Mouse (Mus musculus): ENCODE data around the gene Gab3. TPM values are rescaled to one million over a fixed set of nuclear protein-coding genes. Genes with fewer than 3 reads are reported as not detected.
"Not testable (repeated sequence)": the region's sequence is repeated elsewhere in the genome, so short reads cannot be mapped to it uniquely, and the experiment has no call there.

Gene Gab3
- polyA plus RNA-seq, 1 experiment: 0.72 TPM

DNA sequence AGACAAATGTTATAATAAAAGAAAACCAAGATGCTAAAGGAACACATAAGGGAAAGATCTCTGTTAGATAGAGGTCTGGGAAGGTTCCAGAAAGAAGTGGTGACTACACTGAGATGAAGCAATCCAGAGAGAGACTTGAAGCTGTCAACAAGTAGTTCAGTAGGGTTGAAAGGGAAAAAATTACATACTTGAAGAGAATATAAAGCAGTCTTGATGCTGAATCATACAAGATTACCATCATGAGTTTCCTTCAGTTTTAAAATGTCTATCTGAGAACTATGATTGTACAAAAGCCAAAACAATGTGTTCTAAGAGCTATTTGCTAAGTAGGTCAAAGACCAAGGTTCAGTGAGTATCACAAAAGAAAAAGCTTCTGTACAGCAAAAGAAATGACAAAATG lies 48.6 kb downstream of the Gab3 start:
- H3K4me3 ChIP-seq (ENCODE audit: insufficient read depth, low read length): no peak overlapping the region
- H3K27ac ChIP-seq (ENCODE audit: insufficient read depth, low read length): no peak overlapping the region
- no peaks in the 10 kb centered on the region for H3K4me1 ChIP-seq (ENCODE audit: control insufficient read depth, insufficient read depth, low read length)
- no peak for TF ChIP-seq CTCF (IDR thresholded peaks at IDR 0.05; ENCODE audit: borderline replicate concordance, insufficient read depth, low read length)
- TF ChIP-seq POLR2A (IDR thresholded peaks at IDR 0.05; ENCODE audit: low read depth, low read length): no peak

GRCm38 (mm10) chrX:75035162-75035561 lies 50.1 kb downstream of the Gab3 start:
- H3K27ac ChIP-seq (ENCODE audit: insufficient read depth, low read length): no peak overlapping the region
- TF ChIP-seq POLR2A (IDR thresholded peaks at IDR 0.05; ENCODE audit: low read depth, low read length) (no peak), CTCF (IDR thresholded peaks at IDR 0.05; ENCODE audit: borderline replicate concordance, insufficient read depth, low read length) (no peak)

DNA sequence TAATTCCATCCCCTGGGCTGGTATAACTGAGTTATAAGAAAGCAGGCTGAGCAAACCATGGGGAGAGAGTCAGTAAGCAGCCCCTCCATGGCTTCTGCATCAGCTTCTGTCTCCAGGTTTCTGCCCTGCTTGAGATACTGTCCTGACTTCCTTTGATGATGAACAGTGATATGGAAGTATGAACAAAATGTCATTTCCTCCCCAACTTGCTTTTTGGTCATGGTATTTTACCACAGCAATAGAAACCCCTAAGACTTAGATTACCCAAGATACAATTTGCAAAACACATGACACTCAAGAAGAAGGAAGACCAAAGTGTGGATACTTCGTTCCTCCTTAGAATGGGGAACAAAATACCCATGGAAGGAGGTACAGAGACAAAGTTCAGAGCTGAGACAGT lies 51.2 kb downstream of the Gab3 start:
- not testable (repeated sequence) for H3K27ac ChIP-seq (ENCODE audit: insufficient read depth, low read length); H3K4me3 ChIP-seq (ENCODE audit: insufficient read depth, low read length); H3K4me1 ChIP-seq (ENCODE audit: control insufficient read depth, insufficient read depth, low read length)

More at GRCm38 (mm10) chrX:75035162-75035561, 50.1 kb downstream of the Gab3 start:
- Histone ChIP-seq H3K4me1 (ENCODE audit: control insufficient read depth, insufficient read depth, low read length) (no peaks in the 10 kb centered on the region), H3K4me3 (ENCODE audit: insufficient read depth, low read length) (no peak overlapping the region)

DNA sequence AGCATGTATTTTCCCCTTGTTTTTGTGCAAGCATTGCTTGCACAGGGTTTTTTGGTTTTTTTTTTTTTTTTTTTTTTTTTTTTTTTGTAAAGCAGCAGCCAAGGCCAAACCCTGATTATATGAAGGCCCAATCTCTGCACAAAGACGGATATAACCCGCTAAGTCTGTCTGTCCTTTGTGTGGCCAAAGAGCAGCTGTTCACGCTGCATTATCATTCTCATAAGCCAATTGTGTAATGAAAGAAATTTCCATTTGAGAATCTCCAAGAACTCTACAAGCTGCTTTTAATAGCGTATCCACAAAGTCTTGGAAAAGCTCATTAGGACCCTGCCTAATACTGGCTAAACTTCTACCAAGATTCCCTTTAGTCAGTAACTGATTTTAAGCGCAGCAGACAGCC lies 101.5 kb downstream of the Gab3 start:
- no peak overlapping the region for H3K27ac ChIP-seq (ENCODE audit: insufficient read depth, low read length)
- H3K4me1 ChIP-seq (ENCODE audit: control insufficient read depth, insufficient read depth, low read length): no peaks in the 10 kb centered on the region
- no peak overlapping the region for H3K4me3 ChIP-seq (ENCODE audit: insufficient read depth, low read length)
- TF ChIP-seq CTCF (IDR thresholded peaks at IDR 0.05; ENCODE audit: borderline replicate concordance, insufficient read depth, low read length) (no peak), POLR2A (IDR thresholded peaks at IDR 0.05; ENCODE audit: low read depth, low read length) (no peak)

GRCm38 (mm10) chrX:74962899-74963298 lies 122.4 kb downstream of the Gab3 start:
- H3K4me1 ChIP-seq (ENCODE audit: control insufficient read depth, insufficient read depth, low read length); H3K27ac ChIP-seq (ENCODE audit: insufficient read depth, low read length): not testable (repeated sequence)

DNA sequence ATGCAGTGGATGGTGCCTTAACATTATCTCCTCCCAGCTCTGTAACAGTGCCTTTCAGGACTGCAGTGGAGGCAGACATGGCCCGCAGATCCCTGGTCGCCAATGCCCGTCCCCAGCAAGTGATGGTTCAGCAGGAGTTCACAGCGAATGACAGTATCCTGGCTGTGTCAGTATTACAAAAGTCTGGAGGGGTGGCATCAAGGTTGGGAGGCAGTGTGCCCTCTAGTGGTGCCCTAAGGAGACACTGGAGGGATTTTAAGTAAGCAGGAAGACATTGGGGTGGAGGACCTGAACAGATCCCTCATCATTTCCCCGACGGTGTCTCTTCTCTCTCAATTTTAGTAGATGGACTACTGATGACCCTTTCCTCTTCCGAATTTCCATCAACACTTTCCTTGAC lies 126.1 kb downstream of the Gab3 start:
- not testable (repeated sequence) for H3K4me3 ChIP-seq (ENCODE audit: insufficient read depth, low read length); H3K27ac ChIP-seq (ENCODE audit: insufficient read depth, low read length); H3K4me1 ChIP-seq (ENCODE audit: control insufficient read depth, insufficient read depth, low read length)

More at GRCm38 (mm10) chrX:74962899-74963298, 122.4 kb downstream of the Gab3 start:
- H3K4me3 ChIP-seq (ENCODE audit: insufficient read depth, low read length): not testable (repeated sequence)

Other genes with a start within 250 kb of the Gab3 start
- gene Gm5936, start 248.3 kb downstream of the Gab3 start, polyA plus RNA-seq (2011; ENCODE audit: insufficient read length, low read depth, missing spikeins): not detected in 2 replicates
- 61.0 and 75.8 TPM in 2 replicates for gene Dkc1, start 10.4 kb upstream of the Gab3 start, polyA plus RNA-seq (2011; ENCODE audit: insufficient read length, low read depth, missing spikeins)
- gene Mpp1, start 45.6 kb upstream of the Gab3 start, polyA plus RNA-seq (2011; ENCODE audit: insufficient read length, low read depth, missing spikeins): 90.8 and 109 TPM in 2 replicates
- gene Smim9, start 78.3 kb upstream of the Gab3 start, polyA plus RNA-seq (2011; ENCODE audit: insufficient read length, low read depth, missing spikeins): not detected in 2 replicates

Measured in embryonic fibroblast, embryonic 13.5 days (primary cell).